Mouse (Mus musculus) myocyte (in vitro differentiated cells): ENCODE results near the gene Hspd1. TPM values are rescaled to one million over a fixed set of nuclear protein-coding genes. Genes with fewer than 3 reads are reported as not detected.

ENCODE experiments used
- H3K27me3 ChIP-seq: one replicate; pipeline ENCODE4 v1.6.1; 2011; ENCODE audit not compliant: control insufficient read depth, insufficient read depth, insufficient read length
- H3K36me3 ChIP-seq: one replicate; pipeline ENCODE4 v1.6.1; 2011; ENCODE audit not compliant: control insufficient read depth, insufficient read depth
- H3K4me2 ChIP-seq: one replicate; pipeline ENCODE4 v1.6.1; 2011; ENCODE audit warnings: low read depth, control low read depth
- H3K4me3 ChIP-seq: one replicate; pipeline ENCODE4 v1.5.1; 2011; ENCODE audit warnings: mild to moderate bottlenecking, control low read depth, moderate library complexity
- H3K79me2 ChIP-seq: one replicate; pipeline ENCODE4 v1.6.1; 2011; ENCODE audit not compliant: control insufficient read depth, insufficient read depth
- H3ac ChIP-seq: one replicate; pipeline ENCODE4 v1.6.1; 2011; ENCODE audit not compliant: control insufficient read depth, insufficient read length
- CEBPB ChIP-seq: IDR thresholded peaks from 2 replicates; pipeline ENCODE4 v1.6.1; 2011; ENCODE audit warnings: mild to moderate bottlenecking, moderate library complexity; ENCODE audit not compliant: poor library complexity, insufficient read depth, severe bottlenecking
- E2F4 ChIP-seq: IDR thresholded peaks from one replicate; pipeline ENCODE4 v1.6.1; 2011; ENCODE audit warnings: mild to moderate bottlenecking, control low read depth, moderate library complexity; ENCODE audit not compliant: insufficient read depth
- MAX ChIP-seq: IDR thresholded peaks from one replicate; pipeline ENCODE4 v1.6.1; 2011; ENCODE audit warnings: low read depth, mild to moderate bottlenecking, control low read depth
- MYOD1 ChIP-seq, 3 experiments: IDR thresholded peaks; one replicate each; pipeline ENCODE4 v1.6.1; 2011; ENCODE audit warnings: control low read depth in 2 of 3, low read depth in 2 of 3, mild to moderate bottlenecking in 2 of 3, moderate library complexity in 1 of 3; ENCODE audit not compliant: insufficient read length in 2 of 3, control insufficient read depth in 1 of 3
- MYOG ChIP-seq, 3 experiments: IDR thresholded peaks; one replicate each; pipeline ENCODE4 v1.6.1; 2011; ENCODE audit warnings: control low read depth in 2 of 3, low read depth in 2 of 3, mild to moderate bottlenecking in 2 of 3; ENCODE audit not compliant: insufficient read length in 2 of 3, control insufficient read depth in 1 of 3, insufficient read depth in 1 of 3
- POLR2A ChIP-seq: IDR thresholded peaks from one replicate; pipeline ENCODE4 v1.6.1; 2011; ENCODE audit warnings: low read depth, mild to moderate bottlenecking, control low read depth, moderate library complexity; ENCODE audit not compliant: insufficient read length
- POLR2AphosphoS2 ChIP-seq: IDR thresholded peaks from one replicate; pipeline ENCODE4 v1.6.1; 2011; ENCODE audit warnings: low read depth, control low read depth; ENCODE audit not compliant: insufficient read length
- REST ChIP-seq: IDR thresholded peaks from one replicate; pipeline ENCODE4 v1.6.1; 2011; ENCODE audit warnings: mild to moderate bottlenecking, control low read depth, moderate library complexity; ENCODE audit not compliant: insufficient read depth, insufficient read length
- SRF ChIP-seq: IDR thresholded peaks from one replicate; pipeline ENCODE4 v1.6.1; 2011; ENCODE audit warnings: low read depth; ENCODE audit not compliant: control insufficient read depth, insufficient read length
- TCF12 ChIP-seq: IDR thresholded peaks from one replicate; pipeline ENCODE4 v1.6.1; 2011; ENCODE audit warnings: mild to moderate bottlenecking, control low read depth; ENCODE audit not compliant: poor library complexity, insufficient read depth, severe bottlenecking
- TCF3 ChIP-seq: IDR thresholded peaks from one replicate; pipeline ENCODE4 v1.6.1; 2011; ENCODE audit warnings: low read depth, control low read depth; ENCODE audit not compliant: insufficient read length
- USF1 ChIP-seq: IDR thresholded peaks from one replicate; pipeline ENCODE4 v1.6.1; 2011; ENCODE audit warnings: low read depth, mild to moderate bottlenecking, control low read depth, moderate library complexity
- polyA plus RNA-seq: library from polyadenylated mRNA; unstranded; fragments of >200 nt; fragmentation: generic; extraction: Trizol; gene quantifications from one replicate; pipeline ENCODE4 v1.2.1, GENCODE M21; 2012; ENCODE audit warnings: missing spikeins

Hspd1 gene
- polyA plus RNA-seq, 1 experiment: 132 TPM

DNA sequence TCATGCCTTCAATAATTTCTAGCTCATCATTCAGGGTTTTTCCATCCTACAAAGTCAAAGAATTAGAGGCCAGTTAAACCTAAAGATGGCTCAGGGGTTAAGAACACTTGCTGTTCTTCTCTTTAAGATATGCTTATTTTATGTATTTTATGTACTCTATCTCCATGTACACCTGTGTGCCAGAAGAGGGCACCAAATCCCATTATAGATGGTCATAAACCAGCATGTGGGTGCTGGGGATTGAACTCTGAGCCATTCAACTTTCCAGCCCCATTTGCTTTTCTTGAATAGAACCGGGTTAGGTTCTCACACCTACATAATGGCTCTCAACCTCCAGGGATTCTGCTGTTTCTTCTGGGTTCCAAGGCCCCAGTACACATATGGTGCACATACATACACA, 5.9 kb downstream of the Hspd1 start:
- no peak overlapping the region for H3K4me3 ChIP-seq
- no peak overlapping the region for H3K4me2 ChIP-seq
- TF ChIP-seq SRF: no peak
- TF ChIP-seq USF1: no peak
- TF ChIP-seq REST: no peak
- no peak for TF ChIP-seq MYOD1 (IDR thresholded peaks at IDR 0.05; ENCODE audit: control insufficient read depth in 1 of 3, insufficient read length in 2 of 3, low read depth in 2 of 3)
- no peak for TF ChIP-seq MYOG (IDR thresholded peaks at IDR 0.05; ENCODE audit: control insufficient read depth in 1 of 3, insufficient read depth in 1 of 3, insufficient read length in 2 of 3, low read depth in 2 of 3)
- no peak for TF ChIP-seq TCF12
- no peak for TF ChIP-seq POLR2A
- TF ChIP-seq CEBPB: no peak
- no peak for TF ChIP-seq MAX
- TF ChIP-seq POLR2AphosphoS2: no peak
- TF ChIP-seq E2F4: no peak
- no peak for TF ChIP-seq TCF3
- H3ac ChIP-seq: no peak overlapping the region
- H3K27me3 ChIP-seq: no peaks in the 10 kb centered on the region
- H3K79me2 ChIP-seq: peaks cover 64% of the 10 kb centered on the region
- H3K36me3 ChIP-seq: peaks cover 80% of the 10 kb centered on the region

GRCm38 (mm10) chr1:55079677-55080076, 8.4 kb downstream of the Hspd1 start:
- H3ac ChIP-seq: no peak overlapping the region
- H3K36me3 ChIP-seq: peaks cover 81% of the 10 kb centered on the region
- no peak overlapping the region for H3K4me3 ChIP-seq
- H3K27me3 ChIP-seq: no peaks in the 10 kb centered on the region
- no peak overlapping the region for H3K4me2 ChIP-seq
- peaks cover 40% of the 10 kb centered on the region for H3K79me2 ChIP-seq
- no peak for TF ChIP-seq TCF12
- no peak for TF ChIP-seq MYOD1 (IDR thresholded peaks at IDR 0.05; ENCODE audit: control insufficient read depth in 1 of 3, insufficient read length in 2 of 3, low read depth in 2 of 3)
- TF ChIP-seq POLR2A: no peak
- TF ChIP-seq MAX: no peak
- no peak for TF ChIP-seq REST
- no peak for TF ChIP-seq POLR2AphosphoS2
- no peak for TF ChIP-seq CEBPB
- no peak for TF ChIP-seq E2F4
- TF ChIP-seq TCF3: no peak

- Histone ChIP-seq H3K36me3 (peaks cover 70% of the 10 kb centered on the region), H3K27me3 (no peaks in the 10 kb centered on the region), H3ac (no peak overlapping the region), H3K4me2 (no peak overlapping the region), H3K4me3 (no peak overlapping the region), H3K79me2 (peaks cover 13% of the 10 kb centered on the region)
- no peak for TF ChIP-seq MAX
- peak; percentile 74 for TF ChIP-seq POLR2AphosphoS2
These were observed 11.1 kb downstream of the Hspd1 start for GRCm38 (mm10) chr1:55076849-55077516.

DNA sequence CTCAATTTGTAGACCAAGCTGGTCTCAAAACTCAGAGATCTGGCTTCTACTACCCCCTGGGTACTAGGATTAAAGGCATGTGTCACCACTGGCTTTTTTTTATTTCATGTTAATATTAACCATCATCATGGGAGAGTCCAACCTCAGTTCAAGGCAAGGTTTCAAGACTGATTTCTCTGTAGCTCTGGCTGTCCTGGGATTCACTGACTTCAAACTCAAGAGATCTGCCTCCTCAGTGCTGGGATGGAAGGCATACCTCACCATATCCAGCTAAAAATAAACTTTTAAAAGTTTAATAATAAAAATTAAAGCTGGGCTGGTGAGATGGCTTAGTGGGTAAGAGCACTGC, 11.7 kb downstream of the Hspd1 start:
- no peak for TF ChIP-seq POLR2A
- no peak for TF ChIP-seq MYOG (IDR thresholded peaks at IDR 0.05; ENCODE audit: control insufficient read depth in 1 of 3, insufficient read depth in 1 of 3, insufficient read length in 2 of 3, low read depth in 2 of 3)
- TF ChIP-seq CEBPB: no peak
- TF ChIP-seq E2F4: no peak
- TF ChIP-seq SRF: no peak
- no peak for TF ChIP-seq TCF12
- no peak for TF ChIP-seq MYOD1 (IDR thresholded peaks at IDR 0.05; ENCODE audit: control insufficient read depth in 1 of 3, insufficient read length in 2 of 3, low read depth in 2 of 3)
- no peak for TF ChIP-seq USF1
- TF ChIP-seq TCF3: no peak
- TF ChIP-seq REST: no peak
- Histone ChIP-seq H3ac (no peak overlapping the region), H3K79me2 (peaks cover 7% of the 10 kb centered on the region), H3K36me3 (peaks cover 70% of the 10 kb centered on the region), H3K27me3 (no peaks in the 10 kb centered on the region), H3K4me3 (no peak overlapping the region), H3K4me2 (no peak overlapping the region)

- H3K4me2 ChIP-seq: no peak overlapping the region
- TF ChIP-seq REST (no peak), TCF3 (no peak), MYOG (IDR thresholded peaks at IDR 0.05; ENCODE audit: control insufficient read depth in 1 of 3, insufficient read depth in 1 of 3, insufficient read length in 2 of 3, low read depth in 2 of 3) (no peak), MYOD1 (IDR thresholded peaks at IDR 0.05; ENCODE audit: control insufficient read depth in 1 of 3, insufficient read length in 2 of 3, low read depth in 2 of 3) (no peak), POLR2AphosphoS2 (no peak), CEBPB (no peak), USF1 (no peak), POLR2A (no peak), SRF (no peak), E2F4 (no peak), TCF12 (no peak), MAX (no peak)
- H3K79me2 ChIP-seq: peaks cover 4% of the 10 kb centered on the region
- H3K36me3 ChIP-seq: peaks cover 70% of the 10 kb centered on the region
- no peaks in the 10 kb centered on the region for H3K27me3 ChIP-seq
- no peak overlapping the region for H3K4me3 ChIP-seq
- H3ac ChIP-seq: no peak overlapping the region
These were observed 12.2 kb downstream of the Hspd1 start for GRCm38 (mm10) chr1:55075652-55076394.
